Mouse (Mus musculus): ENCODE data around the gene Slc7a10. TPM values are rescaled to one million over a fixed set of nuclear protein-coding genes. Genes with fewer than 3 reads are reported as not detected.

The Slc7a10 gene
- polyA plus RNA-seq, 1 experiment from 2014 or later: 1.0 TPM

- ATAC-seq (ENCODE audit: insufficient read depth): no peak
- Histone ChIP-seq H3K4me3 (replicated peaks) (no peak overlapping the region), H3K27me3 (no peaks in the 10 kb centered on the region), H3K27ac (replicated peaks) (no peak overlapping the region), H3K9me3 (replicated peaks) (no peaks in the 10 kb centered on the region), H3K36me3 (replicated peaks) (no peaks in the 10 kb centered on the region), H3K9ac (no peak overlapping the region), H3K4me2 (no peak overlapping the region), H3K4me1 (replicated peaks) (peaks cover 38% of the 10 kb centered on the region)
- 17% methylated on average over 12 of the region's 12 CpGs for WGBS (ENCODE audit: insufficient replicate concordance)
Measured at GRCm38 (mm10) chr7:35154449-35154848, 31.7 kb upstream of the Slc7a10 start.

- Histone ChIP-seq H3K9me3 (replicated peaks) (no peaks in the 10 kb centered on the region), H3K27ac (replicated peaks) (no peak overlapping the region), H3K27me3 (no peaks in the 10 kb centered on the region), H3K9ac (no peak overlapping the region), H3K4me3 (replicated peaks) (no peak overlapping the region), H3K4me2 (no peak overlapping the region), H3K36me3 (replicated peaks) (no peaks in the 10 kb centered on the region), H3K4me1 (replicated peaks) (peaks cover 18% of the 10 kb centered on the region; the same call in 1 of the 2 replicates)
- WGBS (ENCODE audit: insufficient replicate concordance): 25% methylated on average over 16 of the region's 16 CpGs
- peak; percentile 25; the same call in 1 of the 2 replicates for ATAC-seq (ENCODE audit: insufficient read depth)
Measured at GRCm38 (mm10) chr7:35156561-35157477, 29.4 kb upstream of the Slc7a10 start.

DNA sequence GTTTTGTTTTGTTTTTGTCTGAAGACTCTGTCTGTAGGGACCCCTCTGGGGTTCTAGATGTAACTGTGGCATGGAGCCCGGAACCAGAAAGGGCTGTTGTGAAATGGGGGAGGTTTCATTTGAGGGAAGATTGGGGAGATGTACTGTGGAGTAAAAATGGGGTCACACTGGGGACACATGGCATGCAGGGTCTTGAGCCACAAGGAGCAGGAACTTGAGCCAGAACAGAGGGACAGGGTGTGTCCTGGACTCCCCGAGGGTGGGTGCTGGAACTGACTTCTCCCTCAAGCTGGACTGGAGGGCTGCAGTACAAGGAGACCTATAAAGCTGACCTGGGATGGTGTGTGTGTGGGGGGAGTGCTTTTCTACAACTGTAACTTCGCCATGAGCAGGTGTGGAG lies 28.7 kb upstream of the Slc7a10 start:
- Histone ChIP-seq H3K9me3 (replicated peaks) (no peaks in the 10 kb centered on the region), H3K4me1 (replicated peaks) (peaks cover 14% of the 10 kb centered on the region; the same call in 1 of the 2 replicates), H3K27ac (replicated peaks) (no peak overlapping the region), H3K27me3 (no peaks in the 10 kb centered on the region), H3K9ac (no peak overlapping the region), H3K36me3 (replicated peaks) (no peaks in the 10 kb centered on the region), H3K4me2 (no peak overlapping the region), H3K4me3 (replicated peaks) (no peak overlapping the region)
- WGBS (ENCODE audit: insufficient replicate concordance): 29% methylated on average over 3 of the region's 3 CpGs
- ATAC-seq (ENCODE audit: insufficient read depth): no peak

DNA sequence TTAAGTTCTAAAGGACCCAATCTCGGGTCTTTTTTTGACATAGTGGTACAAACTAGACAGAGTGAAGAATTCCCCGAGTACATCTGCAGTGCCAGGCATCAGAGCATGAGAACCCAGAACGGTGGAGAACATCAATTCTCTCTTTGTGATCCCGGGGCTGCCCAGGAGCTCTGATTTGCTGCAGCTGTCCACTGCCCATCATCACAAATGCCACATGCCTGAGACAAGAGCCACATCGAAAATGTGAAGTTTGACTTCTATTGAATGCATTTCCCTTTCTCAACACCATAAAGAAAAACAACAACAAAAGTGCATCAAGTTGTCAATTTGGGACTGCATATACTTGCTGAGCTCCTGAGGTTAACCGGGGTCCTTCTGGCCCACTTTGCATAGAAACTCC lies 23.7 kb upstream of the Slc7a10 start:
- Histone ChIP-seq H3K36me3 (replicated peaks) (no peaks in the 10 kb centered on the region), H3K9ac (no peak overlapping the region), H3K27me3 (no peaks in the 10 kb centered on the region), H3K4me2 (no peak overlapping the region), H3K27ac (replicated peaks) (no peak overlapping the region), H3K4me3 (replicated peaks) (no peak overlapping the region), H3K9me3 (replicated peaks) (no peaks in the 10 kb centered on the region), H3K4me1 (replicated peaks) (peaks cover 17% of the 10 kb centered on the region)
- ATAC-seq (ENCODE audit: insufficient read depth): no peak
- 53% methylated on average over 6 of the region's 6 CpGs for WGBS (ENCODE audit: insufficient replicate concordance)

DNA sequence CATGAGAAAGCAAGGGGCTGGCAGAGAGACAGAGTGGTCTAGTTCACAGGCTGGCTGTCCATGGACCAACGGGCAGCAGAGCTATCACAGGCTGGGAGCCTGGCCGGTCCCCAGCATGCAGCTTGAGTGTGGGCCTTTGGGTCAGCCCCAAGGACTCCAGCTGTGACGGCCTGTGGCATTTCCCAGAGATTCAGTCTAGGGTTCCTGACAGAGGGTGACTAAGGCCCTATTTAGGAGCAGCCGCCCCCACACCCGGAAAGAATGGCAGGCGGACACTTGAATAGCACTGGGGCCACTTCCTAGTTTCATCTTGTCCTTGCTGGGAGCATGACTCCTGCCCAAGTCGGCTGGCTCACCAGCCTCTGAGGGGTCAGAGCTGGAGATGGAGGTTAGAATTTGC lies 22.6 kb upstream of the Slc7a10 start:
- no peak overlapping the region for H3K4me3 ChIP-seq (replicated peaks)
- H3K27me3 ChIP-seq: no peaks in the 10 kb centered on the region
- no peak for ATAC-seq (ENCODE audit: insufficient read depth)
- WGBS (ENCODE audit: insufficient replicate concordance): 53% methylated on average over 7 of the region's 7 CpGs
- no peak overlapping the region for H3K4me2 ChIP-seq
- no peak overlapping the region for H3K9ac ChIP-seq
- no peaks in the 10 kb centered on the region for H3K36me3 ChIP-seq (replicated peaks)
- no peak overlapping the region for H3K27ac ChIP-seq (replicated peaks)
- H3K4me1 ChIP-seq (replicated peaks): peaks cover 18% of the 10 kb centered on the region
- H3K9me3 ChIP-seq (replicated peaks): no peaks in the 10 kb centered on the region

GRCm38 (mm10) chr7:35164131-35164530 lies 22.1 kb upstream of the Slc7a10 start:
- H3K27ac ChIP-seq (replicated peaks): no peak overlapping the region
- WGBS (ENCODE audit: insufficient replicate concordance): 59% methylated on average over 6 of the region's 6 CpGs
- H3K4me1 ChIP-seq (replicated peaks): peaks cover 23% of the 10 kb centered on the region
- H3K9me3 ChIP-seq (replicated peaks): no peaks in the 10 kb centered on the region
- H3K36me3 ChIP-seq (replicated peaks): no peaks in the 10 kb centered on the region
- ATAC-seq (ENCODE audit: insufficient read depth): no peak
- no peaks in the 10 kb centered on the region for H3K27me3 ChIP-seq
- H3K4me3 ChIP-seq (replicated peaks): no peak overlapping the region
- H3K9ac ChIP-seq: no peak overlapping the region
- no peak overlapping the region for H3K4me2 ChIP-seq

- 38% methylated on average over 5 of the region's 5 CpGs for WGBS (ENCODE audit: insufficient replicate concordance)
- ATAC-seq (ENCODE audit: insufficient read depth): no peak
- H3K27ac ChIP-seq (replicated peaks): peak overlapping the region; percentile 55
Measured at GRCm38 (mm10) chr7:35166988-35167387, 19.2 kb upstream of the Slc7a10 start.

DNA sequence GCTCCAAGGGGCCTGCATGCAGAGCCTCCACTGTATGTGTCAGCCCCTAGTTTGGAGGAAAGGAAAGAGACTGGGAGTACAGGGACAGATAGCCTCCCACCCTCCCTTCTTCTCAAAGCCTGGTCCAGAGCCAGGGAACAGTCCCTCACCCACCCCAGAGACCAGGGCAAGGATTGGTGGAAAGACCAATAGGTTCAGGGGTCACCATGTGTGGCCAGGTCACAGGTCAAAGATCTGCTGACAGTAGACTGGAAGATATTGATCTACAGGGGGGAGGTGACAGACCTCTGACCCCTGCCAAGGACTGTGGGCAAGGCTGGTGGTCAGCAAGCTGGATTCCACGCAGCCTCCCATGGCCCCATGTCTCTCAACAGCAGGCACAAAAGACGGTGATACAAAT lies 18.3 kb upstream of the Slc7a10 start:
- peak; percentile 63 for ATAC-seq (ENCODE audit: insufficient read depth)
- WGBS (ENCODE audit: insufficient replicate concordance): 60% methylated on average over 2 of the region's 2 CpGs
- peak overlapping the region; percentile 62; the same call in 1 of the 2 replicates for H3K27ac ChIP-seq (replicated peaks)

More at GRCm38 (mm10) chr7:35166988-35167387, 19.2 kb upstream of the Slc7a10 start:
- Histone ChIP-seq H3K9me3 (replicated peaks) (no peaks in the 10 kb centered on the region), H3K27me3 (no peaks in the 10 kb centered on the region), H3K4me2 (no peak overlapping the region), H3K9ac (no peak overlapping the region), H3K36me3 (replicated peaks) (no peaks in the 10 kb centered on the region), H3K4me1 (replicated peaks) (peaks cover 29% of the 10 kb centered on the region), H3K4me3 (replicated peaks) (no peak overlapping the region)

DNA sequence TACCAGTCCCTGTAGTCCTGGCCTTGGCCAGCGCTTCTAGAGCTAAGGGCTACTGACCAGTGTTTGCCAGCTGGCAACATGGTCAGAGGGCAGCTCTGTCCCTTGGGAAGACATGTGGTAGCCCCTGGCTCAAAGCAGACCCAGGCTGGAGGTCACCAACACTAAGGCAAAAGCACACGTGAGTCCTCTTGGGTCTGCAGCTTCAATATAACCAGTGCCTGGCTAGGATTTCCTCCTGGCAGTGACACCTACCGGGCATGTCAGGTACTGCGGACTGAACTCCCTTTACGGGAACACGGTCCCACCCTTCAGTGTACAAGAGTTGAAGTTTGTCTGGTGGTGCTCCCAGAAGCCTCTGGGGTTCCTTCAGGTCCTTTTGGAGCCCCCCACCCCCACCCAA lies 16.8 kb upstream of the Slc7a10 start:
- peak; percentile 7; the same call in 1 of the 2 replicates for ATAC-seq (ENCODE audit: insufficient read depth)
- 12% methylated on average over 6 of the region's 6 CpGs for WGBS (ENCODE audit: insufficient replicate concordance)
- peaks cover 26% of the 10 kb centered on the region for H3K4me1 ChIP-seq (replicated peaks)
- H3K4me2 ChIP-seq: no peak overlapping the region
- no peaks in the 10 kb centered on the region for H3K36me3 ChIP-seq (replicated peaks)
- no peaks in the 10 kb centered on the region for H3K27me3 ChIP-seq
- no peak overlapping the region for H3K9ac ChIP-seq
- no peak overlapping the region for H3K4me3 ChIP-seq (replicated peaks)
- H3K27ac ChIP-seq (replicated peaks): no peak overlapping the region
- H3K9me3 ChIP-seq (replicated peaks): no peaks in the 10 kb centered on the region

More for the DNA sequence above, 18.3 kb upstream of the Slc7a10 start:
- no peaks in the 10 kb centered on the region for H3K27me3 ChIP-seq
- H3K4me2 ChIP-seq: no peak overlapping the region
- H3K36me3 ChIP-seq (replicated peaks): no peaks in the 10 kb centered on the region
- no peak overlapping the region for H3K9ac ChIP-seq
- H3K9me3 ChIP-seq (replicated peaks): no peaks in the 10 kb centered on the region
- no peak overlapping the region for H3K4me3 ChIP-seq (replicated peaks)
- H3K4me1 ChIP-seq (replicated peaks): peaks cover 29% of the 10 kb centered on the region

DNA sequence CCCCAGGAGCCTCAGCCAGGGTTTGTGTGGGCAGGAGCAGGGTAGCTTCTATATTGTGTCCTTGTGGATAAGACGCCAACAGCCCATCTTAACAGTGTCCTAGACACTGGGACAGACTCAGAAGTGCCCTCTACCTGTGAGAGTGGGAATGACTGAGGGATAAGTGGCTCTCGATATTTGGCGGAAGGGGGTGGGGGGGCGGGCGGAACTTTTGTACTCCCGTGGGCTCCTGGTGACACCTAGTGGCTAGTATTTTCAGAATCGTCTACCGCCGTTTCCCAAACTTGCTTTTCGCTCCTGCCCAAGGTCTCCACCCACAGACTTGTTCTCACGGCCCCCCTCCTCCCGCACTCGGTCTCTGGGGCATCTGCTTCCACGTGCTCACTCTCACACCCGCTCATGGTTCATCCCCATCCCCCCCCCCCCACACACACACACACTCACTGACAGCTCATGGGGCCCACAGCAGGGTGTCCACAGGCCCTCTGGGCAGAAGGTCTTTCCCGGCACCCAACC lies 14.3 kb upstream of the Slc7a10 start:
- no peaks in the 10 kb centered on the region for H3K9me3 ChIP-seq (replicated peaks)
- H3K27me3 ChIP-seq: no peaks in the 10 kb centered on the region
- WGBS (ENCODE audit: insufficient replicate concordance): 2% methylated on average over 16 of the region's 16 CpGs
- ATAC-seq (ENCODE audit: insufficient read depth): no peak
- no peak overlapping the region for H3K9ac ChIP-seq
- H3K27ac ChIP-seq (replicated peaks): no peak overlapping the region
- H3K4me3 ChIP-seq (replicated peaks): no peak overlapping the region
- peaks cover 23% of the 10 kb centered on the region for H3K4me1 ChIP-seq (replicated peaks)
- H3K4me2 ChIP-seq: peak overlapping the region; percentile 27; the same call in 1 of the 2 replicates
- H3K36me3 ChIP-seq (replicated peaks): no peaks in the 10 kb centered on the region

GRCm38 (mm10) chr7:35172519-35172918 lies 13.7 kb upstream of the Slc7a10 start:
- Histone ChIP-seq H3K27ac (replicated peaks) (no peak overlapping the region), H3K4me3 (replicated peaks) (no peak overlapping the region), H3K9ac (no peak overlapping the region), H3K4me1 (replicated peaks) (peaks cover 17% of the 10 kb centered on the region; the same call in 1 of the 2 replicates), H3K4me2 (no peak overlapping the region), H3K9me3 (replicated peaks) (no peaks in the 10 kb centered on the region), H3K36me3 (replicated peaks) (no peaks in the 10 kb centered on the region), H3K27me3 (no peaks in the 10 kb centered on the region)
- no peak for ATAC-seq (ENCODE audit: insufficient read depth)
- 61% methylated on average over 4 of the region's 4 CpGs for WGBS (ENCODE audit: insufficient replicate concordance)

All from liver, embryonic 15.5 days (tissue).